Mouse (Mus musculus): ENCODE measurements around the gene Folr1. TPM values are rescaled to one million over a fixed set of nuclear protein-coding genes. Genes with fewer than 3 reads are reported as not detected.
A peak's percentile ranks its signal among the peaks of the same experiment; 100 is the strongest.

The Folr1 gene
- polyA plus RNA-seq, 1 experiment from 2014 or later: 6.5 TPM

- Histone ChIP-seq H3K9me3 (ENCODE audit: control insufficient read depth, low read length) (no peaks in the 10 kb centered on the region), H3K36me3 (ENCODE audit: control insufficient read depth, insufficient read depth, low read length) (peaks cover 11% of the 10 kb centered on the region), H3K27ac (replicated peaks in 1 of 2; ENCODE audit: control insufficient read depth in 1 of 2, insufficient read depth in 1 of 2, low read depth in 2 of 2, low read length in 2 of 2) (peak within 1 kb of the TSS; percentile 97 to 98), H3K9ac (ENCODE audit: low read length) (peak within 1 kb of the TSS; percentile 96), H3K4me3 (ENCODE audit: control insufficient read depth in 1 of 2, insufficient read depth in 1 of 2, low read depth in 1 of 2, low read length in 2 of 2) (peak within 1 kb of the TSS; percentile 83 to 90), H3K4me1 (ENCODE audit: control insufficient read depth in 2 of 2, insufficient read depth in 2 of 2, low read length in 2 of 2) (peaks cover 7 to 16% of the 10 kb centered on the region in 2 experiments; a peak in 3 of 4 replicates), H3K4me2 (ENCODE audit: low read length) (peak within 1 kb of the TSS; percentile 85), H3K27me3 (ENCODE audit: control insufficient read depth, insufficient read depth, low read length) (no peaks in the 10 kb centered on the region)
- under 1% methylated on average over 61 of the region's 61 CpGs for WGBS
- ATAC-seq (ENCODE audit: insufficient number of reproducible peaks, insufficient read depth, low FRiP score, low read depth): peak; percentile 95
Measured at GRCm38 (mm10) chr7:101905561-101906286, 35.1 kb upstream of the Folr1 start, which contains the start of gene Lamtor1. TSS of gene Lamtor1 (plus strand) at chr7:101905904.

DNA sequence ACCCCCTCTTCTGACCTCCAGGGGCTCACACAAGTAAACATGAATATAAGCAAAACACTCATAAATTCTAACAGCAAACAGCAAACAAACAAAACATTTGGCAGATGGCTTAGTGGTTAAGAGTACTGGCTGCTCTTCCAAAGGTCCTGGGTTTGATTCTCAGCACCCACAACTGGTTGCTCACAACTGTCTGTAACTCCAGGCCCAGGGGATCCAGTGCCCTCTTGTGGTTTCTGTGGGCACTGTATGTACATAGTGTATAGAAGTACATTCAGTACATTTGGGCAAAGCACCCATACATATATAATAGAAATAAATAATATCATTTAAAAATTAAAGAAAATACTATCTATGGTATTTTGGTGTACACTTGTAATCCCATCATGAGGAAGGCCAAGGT lies 32.3 kb upstream of the Folr1 start:
- H3K9me3 ChIP-seq (ENCODE audit: control insufficient read depth, low read length): no peaks in the 10 kb centered on the region
- no peak overlapping the region for H3K27ac ChIP-seq (replicated peaks in 1 of 2; ENCODE audit: control insufficient read depth in 1 of 2, insufficient read depth in 1 of 2, low read depth in 2 of 2, low read length in 2 of 2)
- peaks cover 13% of the 10 kb centered on the region; the same call in 1 of the 2 replicates for H3K36me3 ChIP-seq (ENCODE audit: control insufficient read depth, insufficient read depth, low read length)
- H3K27me3 ChIP-seq (ENCODE audit: control insufficient read depth, insufficient read depth, low read length): no peaks in the 10 kb centered on the region
- H3K4me2 ChIP-seq (ENCODE audit: low read length): no peak overlapping the region
- no peak overlapping the region for H3K4me3 ChIP-seq (ENCODE audit: control insufficient read depth in 1 of 2, insufficient read depth in 1 of 2, low read depth in 1 of 2, low read length in 2 of 2)
- ATAC-seq (ENCODE audit: insufficient number of reproducible peaks, insufficient read depth, low FRiP score, low read depth): no peak
- no peak overlapping the region for H3K9ac ChIP-seq (ENCODE audit: low read length)
- peaks cover 7 to 14% of the 10 kb centered on the region in 2 experiments; a peak in 2 of 4 replicates for H3K4me1 ChIP-seq (ENCODE audit: control insufficient read depth in 2 of 2, insufficient read depth in 2 of 2, low read length in 2 of 2)

GRCm38 (mm10) chr7:101901969-101902368 lies 31.4 kb upstream of the Folr1 start:
- H3K27ac ChIP-seq (replicated peaks in 1 of 2; ENCODE audit: control insufficient read depth in 1 of 2, insufficient read depth in 1 of 2, low read depth in 2 of 2, low read length in 2 of 2): no peak overlapping the region
- H3K9me3 ChIP-seq (ENCODE audit: control insufficient read depth, low read length): no peaks in the 10 kb centered on the region
- 87% methylated on average over 10 of the region's 10 CpGs for WGBS
- H3K4me3 ChIP-seq (ENCODE audit: control insufficient read depth in 1 of 2, insufficient read depth in 1 of 2, low read depth in 1 of 2, low read length in 2 of 2): no peak overlapping the region
- no peak for ATAC-seq (ENCODE audit: insufficient number of reproducible peaks, insufficient read depth, low FRiP score, low read depth)
- no peak overlapping the region for H3K9ac ChIP-seq (ENCODE audit: low read length)
- peaks cover 13% of the 10 kb centered on the region; the same call in 1 of the 2 replicates for H3K36me3 ChIP-seq (ENCODE audit: control insufficient read depth, insufficient read depth, low read length)
- no peaks in the 10 kb centered on the region for H3K27me3 ChIP-seq (ENCODE audit: control insufficient read depth, insufficient read depth, low read length)
- no peak overlapping the region for H3K4me2 ChIP-seq (ENCODE audit: low read length)
- peaks cover 9 to 14% of the 10 kb centered on the region in 2 experiments; a peak in 3 of 4 replicates for H3K4me1 ChIP-seq (ENCODE audit: control insufficient read depth in 2 of 2, insufficient read depth in 2 of 2, low read length in 2 of 2)

- no peaks in the 10 kb centered on the region for H3K9me3 ChIP-seq (ENCODE audit: control insufficient read depth, low read length)
- peaks cover 13% of the 10 kb centered on the region; the same call in 1 of the 2 replicates for H3K36me3 ChIP-seq (ENCODE audit: control insufficient read depth, insufficient read depth, low read length)
- H3K27me3 ChIP-seq (ENCODE audit: control insufficient read depth, insufficient read depth, low read length): no peaks in the 10 kb centered on the region
- no peak overlapping the region for H3K4me3 ChIP-seq (ENCODE audit: control insufficient read depth in 1 of 2, insufficient read depth in 1 of 2, low read depth in 1 of 2, low read length in 2 of 2)
- no peak overlapping the region for H3K27ac ChIP-seq (replicated peaks in 1 of 2; ENCODE audit: control insufficient read depth in 1 of 2, insufficient read depth in 1 of 2, low read depth in 2 of 2, low read length in 2 of 2)
- ATAC-seq (ENCODE audit: insufficient number of reproducible peaks, insufficient read depth, low FRiP score, low read depth): no peak
- 86% methylated on average over 16 of the region's 16 CpGs for WGBS
- H3K9ac ChIP-seq (ENCODE audit: low read length): no peak overlapping the region
- peaks cover 5 to 9% of the 10 kb centered on the region in 2 experiments; a peak in 3 of 4 replicates for H3K4me1 ChIP-seq (ENCODE audit: control insufficient read depth in 2 of 2, insufficient read depth in 2 of 2, low read length in 2 of 2)
- no peak overlapping the region for H3K4me2 ChIP-seq (ENCODE audit: low read length)
Measured at GRCm38 (mm10) chr7:101900331-101901097, 29.9 kb upstream of the Folr1 start.

- H3K4me3 ChIP-seq (ENCODE audit: control insufficient read depth in 1 of 2, insufficient read depth in 1 of 2, low read depth in 1 of 2, low read length in 2 of 2): peak overlapping the region; percentile 64 to 94
- peaks cover 5 to 6% of the 10 kb centered on the region in 2 experiments; a peak in 3 of 4 replicates for H3K4me1 ChIP-seq (ENCODE audit: control insufficient read depth in 2 of 2, insufficient read depth in 2 of 2, low read length in 2 of 2)
- H3K9me3 ChIP-seq (ENCODE audit: control insufficient read depth, low read length): no peaks in the 10 kb centered on the region
- WGBS: under 1% methylated on average over 57 of the region's 57 CpGs
- peak overlapping the region; percentile 70 for H3K9ac ChIP-seq (ENCODE audit: low read length)
- H3K4me2 ChIP-seq (ENCODE audit: low read length): peak overlapping the region; percentile 64
- peak overlapping the region; percentile 89 to 94 for H3K27ac ChIP-seq (replicated peaks in 1 of 2; ENCODE audit: control insufficient read depth in 1 of 2, insufficient read depth in 1 of 2, low read depth in 2 of 2, low read length in 2 of 2)
- no peaks in the 10 kb centered on the region for H3K27me3 ChIP-seq (ENCODE audit: control insufficient read depth, insufficient read depth, low read length)
- ATAC-seq (ENCODE audit: insufficient number of reproducible peaks, insufficient read depth, low FRiP score, low read depth): peak; percentile 97
- peaks cover 13% of the 10 kb centered on the region; the same call in 1 of the 2 replicates for H3K36me3 ChIP-seq (ENCODE audit: control insufficient read depth, insufficient read depth, low read length)
Measured at GRCm38 (mm10) chr7:101896104-101897066, 25.8 kb upstream of the Folr1 start.

DNA sequence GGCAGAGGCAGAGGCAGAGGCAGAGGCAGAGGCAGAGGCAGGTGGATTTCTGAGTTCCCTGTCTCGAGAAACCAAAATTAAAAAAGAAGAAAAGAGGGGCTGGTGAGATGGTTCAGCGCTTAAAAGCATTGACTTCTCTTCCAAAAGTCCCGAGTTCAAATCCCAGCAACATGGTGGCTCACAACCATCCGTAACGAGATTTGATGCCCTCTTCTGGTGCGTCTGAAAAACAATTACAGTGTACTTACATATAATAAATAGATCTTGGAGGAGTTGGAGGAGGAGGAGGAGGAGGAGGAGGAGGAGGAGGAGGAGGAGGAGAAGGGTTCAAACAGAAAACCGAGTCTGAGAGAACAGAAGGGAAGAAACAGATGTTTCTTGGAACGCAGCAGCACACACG lies 25.1 kb upstream of the Folr1 start:
- H3K27ac ChIP-seq (replicated peaks in 1 of 2; ENCODE audit: control insufficient read depth in 1 of 2, insufficient read depth in 1 of 2, low read depth in 2 of 2, low read length in 2 of 2): peak overlapping the region; percentile 61 to 89; a peak in 3 of 4 replicates
- no peak for ATAC-seq (ENCODE audit: insufficient number of reproducible peaks, insufficient read depth, low FRiP score, low read depth)

DNA sequence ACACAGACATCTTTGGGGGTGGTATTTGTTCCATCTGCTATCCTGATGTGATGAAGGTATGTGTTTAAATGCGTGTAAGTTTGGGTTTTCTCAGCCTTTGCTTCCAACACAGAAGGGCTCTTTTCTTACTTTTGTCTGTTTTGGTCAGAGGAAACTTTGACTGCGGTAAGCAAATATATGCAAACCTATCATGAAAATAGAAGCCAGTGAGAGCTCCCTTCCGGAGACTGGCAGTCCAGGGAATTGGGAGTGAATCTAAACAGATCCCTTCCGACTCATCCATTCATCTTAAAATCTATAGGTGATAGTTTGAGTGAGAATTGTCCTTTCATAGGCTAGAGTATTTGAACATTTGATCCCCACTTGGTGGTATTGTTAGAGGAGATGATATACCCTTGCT lies 17.9 kb upstream of the Folr1 start:
- no peaks in the 10 kb centered on the region for H3K27me3 ChIP-seq (ENCODE audit: control insufficient read depth, insufficient read depth, low read length)
- no peak for ATAC-seq (ENCODE audit: insufficient number of reproducible peaks, insufficient read depth, low FRiP score, low read depth)
- 74% methylated on average over 4 of the region's 4 CpGs for WGBS

More for the DNA sequence above, 25.1 kb upstream of the Folr1 start:
- peak overlapping the region; percentile 70 for H3K9ac ChIP-seq (ENCODE audit: low read length)
- H3K9me3 ChIP-seq (ENCODE audit: control insufficient read depth, low read length): no peaks in the 10 kb centered on the region
- H3K4me2 ChIP-seq (ENCODE audit: low read length): peak overlapping the region; percentile 51
- 29% methylated on average over 9 of the region's 9 CpGs for WGBS
- no peaks in the 10 kb centered on the region for H3K27me3 ChIP-seq (ENCODE audit: control insufficient read depth, insufficient read depth, low read length)
- H3K36me3 ChIP-seq (ENCODE audit: control insufficient read depth, insufficient read depth, low read length): peaks cover 13% of the 10 kb centered on the region; the same call in 1 of the 2 replicates
- peak overlapping the region; percentile 64 to 94 for H3K4me3 ChIP-seq (ENCODE audit: control insufficient read depth in 1 of 2, insufficient read depth in 1 of 2, low read depth in 1 of 2, low read length in 2 of 2)
- peaks cover 5 to 6% of the 10 kb centered on the region in 2 experiments; a peak in 3 of 4 replicates for H3K4me1 ChIP-seq (ENCODE audit: control insufficient read depth in 2 of 2, insufficient read depth in 2 of 2, low read length in 2 of 2)

More for the DNA sequence above, 17.9 kb upstream of the Folr1 start:
- H3K4me1 ChIP-seq (ENCODE audit: control insufficient read depth in 2 of 2, insufficient read depth in 2 of 2, low read length in 2 of 2): no peaks in the 10 kb centered on the region
- H3K4me3 ChIP-seq (ENCODE audit: control insufficient read depth in 1 of 2, insufficient read depth in 1 of 2, low read depth in 1 of 2, low read length in 2 of 2): no peak overlapping the region
- no peak overlapping the region for H3K9ac ChIP-seq (ENCODE audit: low read length)
- H3K4me2 ChIP-seq (ENCODE audit: low read length): no peak overlapping the region
- H3K27ac ChIP-seq (replicated peaks in 1 of 2; ENCODE audit: control insufficient read depth in 1 of 2, insufficient read depth in 1 of 2, low read depth in 2 of 2, low read length in 2 of 2): no peak overlapping the region
- H3K36me3 ChIP-seq (ENCODE audit: control insufficient read depth, insufficient read depth, low read length): no peaks in the 10 kb centered on the region
- H3K9me3 ChIP-seq (ENCODE audit: control insufficient read depth, low read length): no peaks in the 10 kb centered on the region
